Mouse (Mus musculus): Measurements from ENCODE around the gene Ugt1a6b.

GRCm38 (mm10) chr1:88070902-88071301 is 32.1 kb upstream of the Ugt1a6b start:
- no peak for TF ChIP-seq CTCF (IDR thresholded peaks at IDR 0.05; ENCODE audit: extremely low read depth, insufficient read depth, insufficient read length, insufficient replicate concordance)
- no peak for TF ChIP-seq POLR2A (IDR thresholded peaks at IDR 0.05; ENCODE audit: low read depth, low read length)

All from spleen, adult 2 months (tissue).